Mouse (Mus musculus): ENCODE results near the gene AI464131. TPM values are rescaled to one million over a fixed set of nuclear protein-coding genes. Genes with fewer than 3 reads are reported as not detected.
"Not testable (repeated sequence)": the region's sequence is repeated elsewhere in the genome, so short reads cannot be mapped to it uniquely, and the experiment has no call there.

The AI464131 gene
- polyA plus RNA-seq, 1 experiment, result not detected

DNA sequence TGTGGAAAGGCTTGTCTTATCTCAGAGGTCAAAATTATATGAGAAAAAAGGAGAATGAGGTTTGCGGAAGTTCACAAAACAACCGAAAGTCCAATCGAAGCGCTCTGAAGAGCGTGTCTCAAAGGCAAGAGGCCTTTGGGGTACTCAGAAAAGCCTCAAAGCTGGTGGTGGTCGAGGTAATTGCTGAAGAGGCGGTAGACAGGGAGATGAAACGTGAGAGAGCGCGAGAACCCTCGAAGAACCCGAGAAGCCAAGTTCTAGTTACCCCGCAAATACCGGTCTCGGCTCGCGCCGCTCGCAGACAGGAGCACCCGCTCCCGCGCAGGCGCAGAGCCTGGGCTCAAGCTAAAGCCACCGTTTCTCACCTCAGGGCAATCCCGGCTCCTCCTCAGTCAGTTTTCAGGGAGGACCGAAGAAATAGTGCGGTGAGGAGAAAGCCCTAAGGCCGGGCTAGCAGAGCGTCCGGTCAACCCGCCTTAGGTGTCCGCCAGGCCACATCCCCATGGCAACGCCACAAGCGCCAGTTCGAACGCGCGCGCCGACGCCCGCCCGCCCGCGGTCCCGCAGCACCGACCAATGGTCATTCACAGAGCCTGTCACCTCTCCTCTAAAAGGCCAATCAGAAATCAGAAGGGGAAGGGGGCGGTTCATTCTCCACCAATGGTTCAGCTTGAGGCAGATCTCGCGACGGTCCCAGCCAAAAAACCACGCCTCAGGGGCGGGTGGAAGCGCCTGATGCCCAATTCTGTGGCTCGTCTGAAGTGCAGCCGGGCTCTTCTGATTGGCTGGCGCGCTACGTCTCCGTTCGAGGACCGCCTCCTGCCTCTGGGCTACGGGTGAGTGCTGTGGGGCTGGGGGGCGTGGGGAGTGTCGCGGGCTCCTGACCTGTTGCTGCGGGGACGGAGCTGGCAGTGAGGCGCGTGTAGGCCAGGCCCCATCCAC is 38.3 kb downstream of the AI464131 start, which contains the start of the genes Kif24 and Nudt2:
TSS of gene Kif24 (minus strand) at position 543 of the 942 bp plus-strand sequence.
TSS of gene Nudt2 (plus strand) at position 807 of the 942 bp plus-strand sequence.
- TF ChIP-seq CTCF (IDR thresholded peaks at IDR 0.05; ENCODE audit: control insufficient read depth, insufficient read depth, low read length), result no peak
- peak; percentile 48; the same call in 1 of the 2 replicates for TF ChIP-seq POLR2A (IDR thresholded peaks at IDR 0.05; ENCODE audit: borderline replicate concordance, control insufficient read depth, low read depth, low read length)
- Histone ChIP-seq H3K4me1 (ENCODE audit: control insufficient read depth, insufficient read depth, low read length) (peaks cover 2% of the 10 kb centered on the region; the same call in 1 of the 2 replicates), H3K4me3 (replicated peaks; ENCODE audit: control insufficient read depth, low read depth, low read length) (peak within 1 kb of the TSS; percentile 78), H3K27ac (ENCODE audit: control insufficient read depth, insufficient read depth, low read depth, low read length, poor library complexity) (peak within 1 kb of the TSS; percentile 46)
- WGBS, result under 1% methylated on average over 70 of the region's 70 CpGs

DNA sequence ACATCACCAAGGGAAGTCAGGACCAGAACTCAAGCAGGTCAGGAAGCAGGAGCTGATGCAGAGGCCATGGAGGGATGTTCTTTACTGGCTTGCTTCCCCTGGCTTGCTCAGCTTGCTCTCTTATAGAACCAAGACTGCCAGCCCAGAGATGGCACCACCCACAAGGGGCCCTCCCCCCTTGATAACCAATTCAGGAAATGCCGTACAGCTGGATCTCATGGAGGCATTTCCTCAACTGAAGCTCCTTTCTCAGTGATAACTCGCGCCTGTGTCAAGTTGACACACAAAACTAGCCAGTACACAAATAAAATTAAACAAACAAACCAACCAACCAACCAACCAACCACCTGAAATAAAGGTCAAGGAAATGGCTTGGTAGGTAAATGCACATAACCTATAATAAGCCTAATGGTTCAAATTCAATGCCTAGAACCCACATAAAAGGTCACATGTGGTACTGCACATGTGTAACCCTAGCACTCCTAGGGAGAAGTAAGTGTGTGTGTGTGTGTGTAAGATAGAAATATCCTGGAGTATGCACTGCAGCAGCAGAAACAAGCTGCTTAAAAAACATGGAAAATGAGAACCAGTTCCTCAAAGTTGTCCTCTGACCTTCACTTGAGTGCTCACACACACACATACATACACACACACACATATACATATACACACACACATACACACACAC is 39.7 kb downstream of the AI464131 start:
- H3K27ac ChIP-seq (ENCODE audit: control insufficient read depth, insufficient read depth, low read depth, low read length, poor library complexity); H3K4me1 ChIP-seq (ENCODE audit: control insufficient read depth, insufficient read depth, low read length): not testable (repeated sequence)
- WGBS, result 19% methylated on average over 3 of the region's 3 CpGs
- peak overlapping the region; percentile 42 for H3K4me3 ChIP-seq (replicated peaks; ENCODE audit: control insufficient read depth, low read depth, low read length)

DNA sequence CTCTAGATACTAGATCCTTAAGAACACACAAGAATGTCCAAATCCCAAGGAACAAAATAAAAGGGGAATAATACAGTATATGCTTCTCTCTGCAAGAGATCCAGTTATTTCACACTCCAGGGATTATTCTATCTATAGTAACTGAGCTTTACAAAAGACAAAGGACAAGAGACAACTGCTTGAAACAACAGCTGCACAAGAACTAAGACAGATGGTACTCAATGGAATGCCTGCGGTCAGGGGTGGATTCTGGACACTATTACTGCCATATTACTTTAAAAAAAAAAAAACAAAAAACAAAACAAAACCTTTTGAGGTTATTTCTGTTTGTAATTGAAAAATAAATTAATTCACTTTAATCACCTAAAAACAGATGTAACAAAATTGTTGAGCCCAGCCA is 42.2 kb downstream of the AI464131 start:
- Histone ChIP-seq H3K4me1 (ENCODE audit: control insufficient read depth, insufficient read depth, low read length) (peaks cover 2% of the 10 kb centered on the region; the same call in 1 of the 2 replicates), H3K4me3 (replicated peaks; ENCODE audit: control insufficient read depth, low read depth, low read length) (no peak overlapping the region), H3K27ac (ENCODE audit: control insufficient read depth, insufficient read depth, low read depth, low read length, poor library complexity) (no peak overlapping the region)
- no peak for TF ChIP-seq CTCF (IDR thresholded peaks at IDR 0.05; ENCODE audit: control insufficient read depth, insufficient read depth, low read length)
- WGBS, result 96% methylated on average over 1 of the region's 1 CpGs

DNA sequence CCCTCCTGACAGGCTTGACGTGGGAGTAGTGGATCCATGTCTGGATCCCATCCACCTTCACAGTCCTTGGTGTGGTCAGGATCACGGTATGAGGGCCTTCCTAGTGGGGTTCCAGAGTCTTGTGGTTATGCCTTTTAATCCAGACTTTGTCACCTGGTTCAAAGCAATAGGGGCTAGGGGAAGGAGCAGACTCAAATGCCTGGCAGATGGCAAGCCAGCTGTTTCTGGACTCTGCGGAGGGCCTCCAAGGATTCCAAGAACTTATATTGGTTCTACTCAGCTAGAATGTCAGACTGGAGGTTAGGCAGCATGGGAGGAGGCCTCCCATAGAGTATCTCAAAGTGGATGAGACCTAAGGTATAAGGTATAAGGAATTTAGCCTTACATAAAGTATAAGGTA is 55.3 kb downstream of the AI464131 start:
- H3K4me1 ChIP-seq (ENCODE audit: control insufficient read depth, insufficient read depth, low read length), result no peaks in the 10 kb centered on the region
- TF ChIP-seq POLR2A (IDR thresholded peaks at IDR 0.05; ENCODE audit: borderline replicate concordance, control insufficient read depth, low read depth, low read length) (no peak), CTCF (IDR thresholded peaks at IDR 0.05; ENCODE audit: control insufficient read depth, insufficient read depth, low read length) (no peak)

More for the DNA sequence above, 55.3 kb downstream of the AI464131 start:
- H3K4me3 ChIP-seq (replicated peaks; ENCODE audit: control insufficient read depth, low read depth, low read length), result no peak overlapping the region
- no peak overlapping the region for H3K27ac ChIP-seq (ENCODE audit: control insufficient read depth, insufficient read depth, low read depth, low read length, poor library complexity)
- 94% methylated on average over 3 of the region's 3 CpGs for WGBS

Other genes starting within 250 kb of the AI464131 start
- 30.9 and 64.5 TPM in 2 replicates for gene Ubap2, start 227.9 kb downstream of the AI464131 start, polyA plus RNA-seq (2011; ENCODE audit: insufficient read depth, insufficient read length, low replicate concordance, missing spikeins)
- 76.7 and 82.1 TPM in 2 replicates for gene Dcaf12, start 188.2 kb downstream of the AI464131 start, polyA plus RNA-seq (2011; ENCODE audit: insufficient read depth, insufficient read length, low replicate concordance, missing spikeins)
- 37.4 and 67.8 TPM in 2 replicates for gene Ubap1, start 154.1 kb downstream of the AI464131 start, polyA plus RNA-seq (2011; ENCODE audit: insufficient read depth, insufficient read length, low replicate concordance, missing spikeins)
- gene Kif24, start 38.2 kb downstream of the AI464131 start, polyA plus RNA-seq (2011; ENCODE audit: insufficient read depth, insufficient read length, low replicate concordance, missing spikeins), result 11.5 and 17.6 TPM in 2 replicates
- 3.0 and 3.9 TPM in 2 replicates for gene Nudt2, start 37.9 kb downstream of the AI464131 start, polyA plus RNA-seq (2011; ENCODE audit: insufficient read depth, insufficient read length, low replicate concordance, missing spikeins)
- gene 1110017D15Rik, start 14.3 kb upstream of the AI464131 start, polyA plus RNA-seq (2011; ENCODE audit: insufficient read depth, insufficient read length, low replicate concordance, missing spikeins), result not detected in 2 replicates
- 6.9 and 17.8 TPM in 2 replicates for gene Fam219a, start 66.5 kb upstream of the AI464131 start, polyA plus RNA-seq (2011; ENCODE audit: insufficient read depth, insufficient read length, low replicate concordance, missing spikeins)
- gene Dnaic1, start 66.7 kb upstream of the AI464131 start, polyA plus RNA-seq (2011; ENCODE audit: insufficient read depth, insufficient read length, low replicate concordance, missing spikeins), result not detected in 2 replicates
- gene Enho, start 137.2 kb upstream of the AI464131 start, polyA plus RNA-seq (2011; ENCODE audit: insufficient read depth, insufficient read length, low replicate concordance, missing spikeins), result 1.0 and 1.2 TPM in 2 replicates
- not detected in 2 replicates for gene Cntfr, start 194.0 kb upstream of the AI464131 start, polyA plus RNA-seq (2011; ENCODE audit: insufficient read depth, insufficient read length, low replicate concordance, missing spikeins)
- gene Il11ra1, start 196.9 kb upstream of the AI464131 start, polyA plus RNA-seq (2011; ENCODE audit: insufficient read depth, insufficient read length, low replicate concordance, missing spikeins), result 77.3 and 83.6 TPM in 2 replicates
- gene Rpp25l, start 210.5 kb upstream of the AI464131 start, polyA plus RNA-seq (2011; ENCODE audit: insufficient read depth, insufficient read length, low replicate concordance, missing spikeins), result 30.1 and 37.2 TPM in 2 replicates
- 24.0 and 48.2 TPM in 2 replicates for gene Dctn3, start 220.1 kb upstream of the AI464131 start, polyA plus RNA-seq (2011; ENCODE audit: insufficient read depth, insufficient read length, low replicate concordance, missing spikeins)
- not detected in 2 replicates for gene Arid3c, start 228.1 kb upstream of the AI464131 start, polyA plus RNA-seq (2011; ENCODE audit: insufficient read depth, insufficient read length, low replicate concordance, missing spikeins)